Mouse (Mus musculus): ENCODE measurements around the gene Snx29.

GRCm38 (mm10) chr16:11664896-11665705 is 342.4 kb downstream of the Snx29 start:
- TF ChIP-seq CTCF (IDR thresholded peaks at IDR 0.05; ENCODE audit: low read depth), result no peak
- TF ChIP-seq EP300 (IDR thresholded peaks at IDR 0.05; ENCODE audit: low read depth), result no peak

Measured in liver, embryonic 14.5 days (tissue).